Mouse (Mus musculus) myocyte (in vitro differentiated cells): ENCODE data around the gene Vgll2. TPM values are rescaled to one million over a fixed set of nuclear protein-coding genes. Genes with fewer than 3 reads are reported as not detected.

Experiments
- H3K27me3 ChIP-seq: one replicate; pipeline ENCODE4 v1.6.1; 2011; ENCODE audit not compliant: control insufficient read depth, insufficient read depth, insufficient read length
- H3K36me3 ChIP-seq: one replicate; pipeline ENCODE4 v1.6.1; 2011; ENCODE audit not compliant: control insufficient read depth, insufficient read depth
- H3K4me2 ChIP-seq: one replicate; pipeline ENCODE4 v1.6.1; 2011; ENCODE audit warnings: low read depth, control low read depth
- H3K4me3 ChIP-seq: one replicate; pipeline ENCODE4 v1.5.1; 2011; ENCODE audit warnings: mild to moderate bottlenecking, control low read depth, moderate library complexity
- H3K79me2 ChIP-seq: one replicate; pipeline ENCODE4 v1.6.1; 2011; ENCODE audit not compliant: control insufficient read depth, insufficient read depth
- H3ac ChIP-seq: one replicate; pipeline ENCODE4 v1.6.1; 2011; ENCODE audit not compliant: control insufficient read depth, insufficient read length
- CEBPB ChIP-seq: IDR thresholded peaks from 2 replicates; pipeline ENCODE4 v1.6.1; 2011; ENCODE audit warnings: mild to moderate bottlenecking, moderate library complexity; ENCODE audit not compliant: poor library complexity, insufficient read depth, severe bottlenecking
- E2F4 ChIP-seq: IDR thresholded peaks from one replicate; pipeline ENCODE4 v1.6.1; 2011; ENCODE audit warnings: mild to moderate bottlenecking, control low read depth, moderate library complexity; ENCODE audit not compliant: insufficient read depth
- MAX ChIP-seq: IDR thresholded peaks from one replicate; pipeline ENCODE4 v1.6.1; 2011; ENCODE audit warnings: low read depth, mild to moderate bottlenecking, control low read depth
- MYOD1 ChIP-seq, 3 experiments: IDR thresholded peaks; one replicate each; pipeline ENCODE4 v1.6.1; 2011; ENCODE audit warnings: control low read depth in 2 of 3, low read depth in 2 of 3, mild to moderate bottlenecking in 2 of 3, moderate library complexity in 1 of 3; ENCODE audit not compliant: insufficient read length in 2 of 3, control insufficient read depth in 1 of 3
- MYOG ChIP-seq, 3 experiments: IDR thresholded peaks; one replicate each; pipeline ENCODE4 v1.6.1; 2011; ENCODE audit warnings: control low read depth in 2 of 3, low read depth in 2 of 3, mild to moderate bottlenecking in 2 of 3; ENCODE audit not compliant: insufficient read length in 2 of 3, control insufficient read depth in 1 of 3, insufficient read depth in 1 of 3
- POLR2A ChIP-seq: IDR thresholded peaks from one replicate; pipeline ENCODE4 v1.6.1; 2011; ENCODE audit warnings: low read depth, mild to moderate bottlenecking, control low read depth, moderate library complexity; ENCODE audit not compliant: insufficient read length
- POLR2AphosphoS2 ChIP-seq: IDR thresholded peaks from one replicate; pipeline ENCODE4 v1.6.1; 2011; ENCODE audit warnings: low read depth, control low read depth; ENCODE audit not compliant: insufficient read length
- REST ChIP-seq: IDR thresholded peaks from one replicate; pipeline ENCODE4 v1.6.1; 2011; ENCODE audit warnings: mild to moderate bottlenecking, control low read depth, moderate library complexity; ENCODE audit not compliant: insufficient read depth, insufficient read length
- SRF ChIP-seq: IDR thresholded peaks from one replicate; pipeline ENCODE4 v1.6.1; 2011; ENCODE audit warnings: low read depth; ENCODE audit not compliant: control insufficient read depth, insufficient read length
- TCF12 ChIP-seq: IDR thresholded peaks from one replicate; pipeline ENCODE4 v1.6.1; 2011; ENCODE audit warnings: mild to moderate bottlenecking, control low read depth; ENCODE audit not compliant: poor library complexity, insufficient read depth, severe bottlenecking
- TCF3 ChIP-seq: IDR thresholded peaks from one replicate; pipeline ENCODE4 v1.6.1; 2011; ENCODE audit warnings: low read depth, control low read depth; ENCODE audit not compliant: insufficient read length
- USF1 ChIP-seq: IDR thresholded peaks from one replicate; pipeline ENCODE4 v1.6.1; 2011; ENCODE audit warnings: low read depth, mild to moderate bottlenecking, control low read depth, moderate library complexity
- polyA plus RNA-seq: library from polyadenylated mRNA; unstranded; fragments of >200 nt; fragmentation: generic; extraction: Trizol; gene quantifications from one replicate; pipeline ENCODE4 v1.2.1, GENCODE M21; 2012; ENCODE audit warnings: missing spikeins

Vgll2 gene
- polyA plus RNA-seq, 1 experiment, result 23.1 TPM

DNA sequence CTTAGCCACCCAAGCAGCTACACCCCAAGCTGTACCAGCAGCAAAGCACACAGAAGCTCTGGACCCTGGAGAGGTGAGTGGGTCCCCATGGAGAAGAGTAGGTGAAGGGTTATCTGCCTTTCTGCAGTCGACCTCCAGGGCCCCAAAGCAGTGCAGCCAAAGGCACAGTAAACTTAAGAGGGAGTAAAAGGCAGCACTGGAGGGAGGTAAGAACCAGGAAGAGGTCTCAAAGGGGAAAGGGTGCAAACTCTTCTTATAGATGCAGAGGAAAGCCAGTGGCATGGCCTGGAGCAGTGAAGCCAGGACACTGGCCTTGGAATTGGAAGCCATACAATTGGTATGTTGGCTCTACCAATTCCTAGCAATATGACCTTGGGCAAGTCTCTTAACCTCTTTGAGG lies 3.0 kb downstream of the Vgll2 start:
- Histone ChIP-seq H3K4me2 (no peak overlapping the region), H3ac (no peak overlapping the region), H3K4me3 (no peak overlapping the region), H3K27me3 (no peaks in the 10 kb centered on the region), H3K36me3 (no peaks in the 10 kb centered on the region), H3K79me2 (no peaks in the 10 kb centered on the region)
- TF ChIP-seq MYOG (IDR thresholded peaks at IDR 0.05; ENCODE audit: control insufficient read depth in 1 of 3, insufficient read depth in 1 of 3, insufficient read length in 2 of 3, low read depth in 2 of 3) (no peak), SRF (no peak), TCF3 (no peak), POLR2AphosphoS2 (no peak), E2F4 (no peak), MYOD1 (IDR thresholded peaks at IDR 0.05; ENCODE audit: control insufficient read depth in 1 of 3, insufficient read length in 2 of 3, low read depth in 2 of 3) (no peak), TCF12 (no peak), REST (no peak), CEBPB (no peak), USF1 (no peak), MAX (no peak), POLR2A (no peak)

DNA sequence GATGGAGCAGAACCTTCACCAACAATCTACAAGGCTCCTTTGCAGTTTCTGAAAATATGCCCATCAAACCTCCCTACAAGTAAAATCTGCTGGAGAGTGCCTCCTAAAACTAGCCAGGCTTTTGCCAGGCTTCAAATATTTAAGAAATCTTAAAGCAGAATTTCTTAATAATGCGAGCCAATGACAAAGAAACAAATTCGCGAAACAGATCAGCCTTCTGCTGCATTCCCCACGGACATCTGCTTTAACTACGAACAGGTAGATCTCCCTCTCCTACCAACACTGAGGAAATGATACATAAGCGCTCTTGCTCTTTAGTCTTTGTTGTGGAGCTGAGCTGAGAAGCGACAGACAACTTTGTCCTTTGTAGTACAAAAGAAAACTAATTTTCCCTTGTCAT lies 3.5 kb downstream of the Vgll2 start:
- H3K27me3 ChIP-seq, result no peaks in the 10 kb centered on the region
- H3ac ChIP-seq, result no peak overlapping the region
- no peak overlapping the region for H3K4me3 ChIP-seq
- no peaks in the 10 kb centered on the region for H3K36me3 ChIP-seq
- no peaks in the 10 kb centered on the region for H3K79me2 ChIP-seq
- TF ChIP-seq TCF12, result no peak
- no peak for TF ChIP-seq POLR2AphosphoS2
- TF ChIP-seq MAX, result no peak
- no peak overlapping the region for H3K4me2 ChIP-seq

DNA sequence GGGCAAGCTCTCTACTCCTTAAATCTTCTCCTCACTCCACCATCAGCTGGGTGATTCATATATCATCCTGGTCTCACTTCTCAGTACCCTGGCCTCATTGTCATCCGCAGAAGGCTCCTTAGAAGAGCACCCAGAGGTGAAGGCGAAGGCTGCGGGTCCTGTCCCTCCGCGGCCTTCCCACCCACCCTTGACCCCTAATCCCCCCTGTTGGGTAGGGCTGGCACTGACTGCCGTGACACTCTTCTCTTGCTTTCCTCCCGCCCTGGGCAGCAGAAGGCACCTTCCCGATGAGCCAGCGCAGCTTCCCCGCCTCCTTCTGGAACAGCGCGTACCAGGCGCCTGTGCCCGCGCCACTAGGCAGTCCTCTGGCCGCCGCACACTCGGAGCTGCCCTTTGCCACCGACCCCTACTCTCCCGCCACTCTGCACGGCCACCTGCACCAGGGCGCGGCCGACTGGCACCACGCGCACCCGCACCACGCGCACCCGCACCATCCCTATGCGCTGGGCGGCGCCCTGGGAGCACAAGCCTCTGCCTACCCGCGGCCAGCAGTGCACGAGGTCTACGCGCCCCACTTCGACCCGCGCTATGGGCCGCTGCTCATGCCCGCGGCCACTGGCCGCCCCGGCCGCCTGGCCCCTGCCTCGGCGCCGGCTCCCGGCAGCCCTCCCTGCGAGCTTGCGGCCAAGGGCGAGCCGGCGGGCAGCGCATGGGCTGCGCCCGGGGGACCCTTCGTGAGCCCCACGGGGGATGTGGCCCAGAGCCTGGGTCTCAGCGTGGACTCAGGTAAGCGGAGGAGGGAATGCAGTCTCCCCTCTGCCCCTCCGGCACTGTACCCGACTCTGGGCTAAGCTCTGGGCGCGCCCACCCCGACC lies 5.1 kb downstream of the Vgll2 start:
- no peaks in the 10 kb centered on the region for H3K27me3 ChIP-seq
- H3K4me3 ChIP-seq, result no peak overlapping the region

DNA sequence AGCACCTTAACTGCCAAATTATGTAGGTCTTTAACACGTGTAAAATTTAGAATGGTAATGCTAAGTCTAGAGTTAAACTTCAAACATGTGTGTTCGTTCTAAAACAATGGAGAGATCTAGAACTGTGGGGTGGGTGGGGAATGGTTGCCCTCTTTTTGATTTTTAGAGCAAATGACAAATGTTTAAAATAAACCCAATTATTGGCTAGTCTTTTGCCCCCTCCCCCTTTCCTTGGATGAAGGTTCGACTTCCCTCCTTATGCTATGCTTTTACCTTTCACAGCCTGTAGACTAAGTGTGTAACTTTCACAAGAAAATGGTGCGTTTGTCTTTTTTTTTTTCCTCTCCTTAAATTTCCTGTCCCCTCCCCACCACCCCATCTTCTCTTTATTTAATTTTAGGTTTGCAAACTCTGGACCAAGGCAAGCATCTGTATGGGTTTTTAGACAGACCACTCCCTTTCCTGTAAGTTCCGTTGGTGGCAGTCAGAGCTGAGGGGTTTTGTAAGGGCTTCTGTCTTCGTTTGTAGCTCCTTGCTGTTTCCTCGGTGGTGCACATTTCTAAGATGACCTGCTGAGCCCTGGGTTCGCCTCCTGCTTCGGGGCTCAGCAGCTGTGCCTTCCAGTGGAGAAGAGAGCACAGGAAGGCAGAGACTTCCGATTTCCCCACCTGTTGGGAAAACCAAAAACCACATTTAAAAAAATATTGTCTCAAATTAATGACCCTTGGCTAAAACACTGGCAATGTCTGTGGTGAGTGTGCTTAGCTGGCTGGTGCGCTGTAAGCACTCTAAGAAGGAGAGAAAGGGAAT lies 6.5 kb downstream of the Vgll2 start:
- Histone ChIP-seq H3K36me3 (no peaks in the 10 kb centered on the region), H3ac (no peak overlapping the region), H3K4me3 (no peak overlapping the region), H3K4me2 (peak overlapping the region; percentile 66), H3K27me3 (no peaks in the 10 kb centered on the region), H3K79me2 (no peaks in the 10 kb centered on the region)
- TF ChIP-seq REST (no peak), MYOD1 (IDR thresholded peaks at IDR 0.05; ENCODE audit: control insufficient read depth in 1 of 3, insufficient read length in 2 of 3, low read depth in 2 of 3) (peak in 2 of 3 experiments; percentile 61 to 66), MYOG (IDR thresholded peaks at IDR 0.05; ENCODE audit: control insufficient read depth in 1 of 3, insufficient read depth in 1 of 3, insufficient read length in 2 of 3, low read depth in 2 of 3) (peak; percentile 6 to 89 (median 64))

More for the DNA sequence above, 5.1 kb downstream of the Vgll2 start:
- Histone ChIP-seq H3K4me2 (peak overlapping the region; percentile 19), H3K79me2 (no peaks in the 10 kb centered on the region), H3ac (no peak overlapping the region), H3K36me3 (no peaks in the 10 kb centered on the region)
- TF ChIP-seq TCF3 (no peak), E2F4 (no peak), POLR2A (no peak), USF1 (no peak), POLR2AphosphoS2 (no peak), SRF (no peak), MYOG (IDR thresholded peaks at IDR 0.05; ENCODE audit: control insufficient read depth in 1 of 3, insufficient read depth in 1 of 3, insufficient read length in 2 of 3, low read depth in 2 of 3) (no peak), REST (no peak), CEBPB (no peak), MYOD1 (IDR thresholded peaks at IDR 0.05; ENCODE audit: control insufficient read depth in 1 of 3, insufficient read length in 2 of 3, low read depth in 2 of 3) (no peak), TCF12 (no peak), MAX (no peak)
